Comparison of ENCODE assay signal across 29 mouse cellular contexts in genomic region chr2:171800511-171801268, GRCm38 (mm10).
A peak's percentile ranks its signal among the peaks of the same experiment; 100 is the strongest.
DNase-seq lines count a peak whose midpoint lies in the region; ATAC-seq and TF ChIP-seq lines count a peak whose summit lies in the region.
"Had no signal": no experiment of that assay in that cellular context is flagged by ENCODE, and none has a peak within 500 bp of the region (broad histone marks: within the 10 kb centered on the region; RNA-seq: fewer than 3 reads in every experiment).

No protein-coding gene starts in this region.

- ATAC-seq in forebrain, postnatal 0 days: no peak
- no peak for ATAC-seq in forebrain, embryonic 12.5 days (ENCODE audit: low FRiP score)
- ATAC-seq in megakaryocyte, adult 5-6 weeks (ENCODE audit: poor library complexity, severe bottlenecking): no peak
- ATAC-seq: forebrain, embryonic 13.5 days; intestine, postnatal 0 days; liver, embryonic 12.5 days; midbrain, embryonic 15.5 days had no signal

- WGBS in forebrain, postnatal 0 days: 67% methylated on average over 10 of the region's 10 CpGs
- 85% methylated on average over 10 of the region's 10 CpGs for WGBS in forebrain, embryonic 12.5 days

- DNase-seq in forebrain, postnatal 0 days: peak; percentile 20
- DNase-seq in right cerebral cortex, postnatal 36 days (ENCODE audit: low spot score in 2 of 2): peak; percentile 1 to 23
- DNase-seq in thymus, postnatal 4 days: peak; percentile 45
- DNase-seq in urinary bladder, adult 2 months (ENCODE audit: low spot score): no peak
- DNase-seq: adrenal gland, postnatal 10 days; cerebellum, adult 2 months; cerebellum, postnatal 36 days; embryo, embryonic 11 days; gastrocnemius, postnatal 25 days; heart, adult 18-20 months; heart, postnatal 14 days; kidney, postnatal 36 days; lung, adult 18-20 months; lung, postnatal 14 days; retina, postnatal 1 day had no signal

- no peak overlapping the region for H3K4me2 ChIP-seq in forebrain, postnatal 0 days (ENCODE audit: low read depth)
- no peak overlapping the region for H3K4me2 ChIP-seq in forebrain, embryonic 12.5 days
- H3K4me2 ChIP-seq: embryonic facial prominence, embryonic 13.5 days; forebrain, embryonic 13.5 days; heart, embryonic 13.5 days; hindbrain, embryonic 12.5 days; kidney, embryonic 15.5 days; limb, embryonic 13.5 days; liver, embryonic 12.5 days; midbrain, embryonic 15.5 days; neural tube, embryonic 12.5 days had no signal

- no peak for TF ChIP-seq CTCF in forebrain, postnatal 0 days (IDR thresholded peaks at IDR 0.05; ENCODE audit: low read depth)

- H3K4me1 ChIP-seq in forebrain, postnatal 0 days (ENCODE audit: insufficient read depth): peaks cover 6% of the 10 kb centered on the region; the same call in 1 of the 2 replicates
- peaks cover 8% of the 10 kb centered on the region; the same call in 1 of the 2 replicates for H3K4me1 ChIP-seq in forebrain, embryonic 12.5 days
- H3K4me1 ChIP-seq in megakaryocyte, embryonic 14.5 days: no peaks in the 10 kb centered on the region
- H3K4me1 ChIP-seq: embryonic facial prominence, embryonic 13.5 days; heart, embryonic 13.5 days; kidney, embryonic 15.5 days; liver, embryonic 12.5 days had no signal

- no peaks in the 10 kb centered on the region for H3K36me3 ChIP-seq in forebrain, postnatal 0 days (ENCODE audit: insufficient read depth)
- H3K36me3 ChIP-seq in forebrain, embryonic 12.5 days (replicated peaks): no peaks in the 10 kb centered on the region
- H3K36me3 ChIP-seq in megakaryocyte, embryonic 14.5 days (replicated peaks; ENCODE audit: low read length): no peaks in the 10 kb centered on the region
- H3K36me3 ChIP-seq: embryonic facial prominence, embryonic 13.5 days; heart, embryonic 13.5 days; hindbrain, embryonic 12.5 days; kidney, embryonic 15.5 days; limb, embryonic 13.5 days; liver, embryonic 12.5 days; midbrain, embryonic 15.5 days; neural tube, embryonic 12.5 days had no signal

- no peak overlapping the region for H3K9ac ChIP-seq in forebrain, postnatal 0 days
- H3K9ac ChIP-seq in forebrain, embryonic 12.5 days: no peak overlapping the region
- H3K9ac ChIP-seq: embryonic facial prominence, embryonic 13.5 days; forebrain, embryonic 13.5 days; heart, embryonic 13.5 days; hindbrain, embryonic 12.5 days; kidney, embryonic 15.5 days; limb, embryonic 13.5 days; liver, embryonic 12.5 days; midbrain, embryonic 15.5 days; neural tube, embryonic 12.5 days had no signal

- no peak overlapping the region for H3K27ac ChIP-seq in forebrain, postnatal 0 days (ENCODE audit: low read depth, low read length)
- no peak overlapping the region for H3K27ac ChIP-seq in forebrain, embryonic 12.5 days
- H3K27ac ChIP-seq: embryonic facial prominence, embryonic 13.5 days; forebrain, embryonic 13.5 days; heart, embryonic 13.5 days; hindbrain, embryonic 12.5 days; kidney, embryonic 15.5 days; limb, embryonic 13.5 days; liver, embryonic 12.5 days; midbrain, embryonic 15.5 days; neural tube, embryonic 12.5 days had no signal

- no peaks in the 10 kb centered on the region for H3K9me3 ChIP-seq in forebrain, postnatal 0 days (ENCODE audit: low read length)
- no peaks in the 10 kb centered on the region for H3K9me3 ChIP-seq in forebrain, embryonic 12.5 days
- peaks cover 81% of the 10 kb centered on the region for H3K9me3 ChIP-seq in megakaryocyte, embryonic 14.5 days
- H3K9me3 ChIP-seq: forebrain, embryonic 13.5 days; heart, embryonic 13.5 days; hindbrain, embryonic 12.5 days; kidney, embryonic 15.5 days; limb, embryonic 13.5 days; midbrain, embryonic 15.5 days; neural tube, embryonic 12.5 days had no signal

- no peaks in the 10 kb centered on the region for H3K27me3 ChIP-seq in forebrain, postnatal 0 days (ENCODE audit: insufficient read depth, low read length)
- H3K27me3 ChIP-seq in forebrain, embryonic 12.5 days: no peaks in the 10 kb centered on the region
- no peaks in the 10 kb centered on the region for H3K27me3 ChIP-seq in megakaryocyte, embryonic 14.5 days (replicated peaks)
- H3K27me3 ChIP-seq: embryonic facial prominence, embryonic 13.5 days; forebrain, embryonic 13.5 days; heart, embryonic 13.5 days; hindbrain, embryonic 12.5 days; kidney, embryonic 15.5 days; liver, embryonic 12.5 days; midbrain, embryonic 15.5 days; neural tube, embryonic 12.5 days had no signal

- H3K4me3 ChIP-seq in forebrain, postnatal 0 days (ENCODE audit: low read depth, low read length): no peak overlapping the region
- no peak overlapping the region for H3K4me3 ChIP-seq in forebrain, embryonic 12.5 days (replicated peaks)
- peak overlapping the region; percentile 71 for H3K4me3 ChIP-seq in megakaryocyte, embryonic 14.5 days (replicated peaks)
- H3K4me3 ChIP-seq: embryonic facial prominence, embryonic 13.5 days; erythroblast, embryonic 14.5 days; forebrain, embryonic 13.5 days; heart, embryonic 13.5 days; hindbrain, embryonic 12.5 days; kidney, embryonic 15.5 days; limb, embryonic 13.5 days; liver, embryonic 12.5 days; midbrain, embryonic 15.5 days; neural tube, embryonic 12.5 days had no signal
